In genomic region chr13:98366469-98367275, GRCm38 (mm10) we compare ENCODE assay signal across 12 mouse cellular contexts. TPM values are rescaled to one million over a fixed set of nuclear protein-coding genes. Genes with fewer than 3 reads are reported as not detected.
DNase-seq lines count a peak whose midpoint lies in the region; ATAC-seq and TF ChIP-seq lines count a peak whose summit lies in the region.
"Had no signal": no experiment of that assay in that cellular context is flagged by ENCODE, and none has a peak within 500 bp of the region (broad histone marks: within the 10 kb centered on the region; RNA-seq: fewer than 3 reads in every experiment).

No protein-coding gene starts in this region.

- no peak for DNase-seq in heart, postnatal 4 days
- no peak for DNase-seq in midbrain, postnatal 0 days (ENCODE audit: low spot score)
- DNase-seq in frontal cortex, adult 2 months (ENCODE audit: extremely low spot score in 1 of 2, low spot score in 1 of 2): no peak
- DNase-seq in layer of hippocampus, adult 18-20 months (ENCODE audit: low spot score in 2 of 2): no peak
- no peak for DNase-seq in spleen, adult 12 weeks (ENCODE audit: low spot score)
- DNase-seq: thymus, adult 18-20 months had no signal

- peaks cover 7% of the 10 kb centered on the region; the same call in 1 of the 2 replicates for H3K4me1 ChIP-seq in heart, embryonic 16.5 days (ENCODE audit: control insufficient read depth, insufficient read depth, low read length)
- no peaks in the 10 kb centered on the region for H3K4me1 ChIP-seq in cortical plate, adult 2 months (ENCODE audit: control insufficient read depth, insufficient read depth, low read length)
- peaks cover 9% of the 10 kb centered on the region for H3K4me1 ChIP-seq in hindbrain, embryonic 13.5 days (replicated peaks)
- H3K4me1 ChIP-seq in midbrain, postnatal 0 days (ENCODE audit: insufficient read depth, low read length): peaks cover 3% of the 10 kb centered on the region; the same call in 1 of the 2 replicates

- peak overlapping the region; percentile 28 for H3K4me3 ChIP-seq in heart, embryonic 16.5 days (ENCODE audit: low read length)
- no peak overlapping the region for H3K4me3 ChIP-seq in cortical plate, adult 2 months (ENCODE audit: insufficient read depth, low read length)
- H3K4me3 ChIP-seq in hindbrain, embryonic 13.5 days: peak overlapping the region; percentile 14
- peak overlapping the region; percentile 8; the same call in 1 of the 2 replicates for H3K4me3 ChIP-seq in midbrain, postnatal 0 days (ENCODE audit: low read depth, low read length)

- H3K9ac ChIP-seq in heart, embryonic 16.5 days (ENCODE audit: low read length): no peak overlapping the region
- H3K9ac ChIP-seq in hindbrain, embryonic 13.5 days: no peak overlapping the region
- no peak overlapping the region for H3K9ac ChIP-seq in midbrain, postnatal 0 days (replicated peaks; ENCODE audit: low read length, poor library complexity, severe bottlenecking)

- no peak for ATAC-seq in heart, embryonic 16.5 days (replicated peaks; ENCODE audit: extremely low read depth, insufficient read depth, low FRiP score)
- ATAC-seq in hindbrain, embryonic 13.5 days (ENCODE audit: low FRiP score): no peak
- ATAC-seq in midbrain, postnatal 0 days (ENCODE audit: low FRiP score): no peak

- no peaks in the 10 kb centered on the region for H3K36me3 ChIP-seq in heart, embryonic 16.5 days (ENCODE audit: control insufficient read depth, insufficient read depth)
- H3K36me3 ChIP-seq in hindbrain, embryonic 13.5 days: no peaks in the 10 kb centered on the region
- H3K36me3 ChIP-seq in midbrain, postnatal 0 days (ENCODE audit: insufficient read depth, low read length): no peaks in the 10 kb centered on the region

- TF ChIP-seq CTCF in cortical plate, adult 2 months (IDR thresholded peaks at IDR 0.05; ENCODE audit: extremely low read depth, insufficient read depth, low read length): no peak
- TF ChIP-seq CTCF in midbrain, postnatal 0 days (IDR thresholded peaks at IDR 0.05): no peak

- no peaks in the 10 kb centered on the region for H3K9me3 ChIP-seq in heart, embryonic 16.5 days (replicated peaks; ENCODE audit: control insufficient read depth, low read length)
- H3K9me3 ChIP-seq in hindbrain, embryonic 13.5 days: no peaks in the 10 kb centered on the region
- no peaks in the 10 kb centered on the region for H3K9me3 ChIP-seq in midbrain, postnatal 0 days (ENCODE audit: low read length)

- no peak for TF ChIP-seq POLR2A in cortical plate, adult 2 months (IDR thresholded peaks at IDR 0.05; ENCODE audit: extremely low read depth, insufficient read depth, low read length)

- H3K27ac ChIP-seq in heart, embryonic 16.5 days (ENCODE audit: low read length): no peak overlapping the region
- peak overlapping the region; percentile 65; the same call in 1 of the 2 replicates for H3K27ac ChIP-seq in cortical plate, adult 2 months (ENCODE audit: insufficient read depth, low read length)
- no peak overlapping the region for H3K27ac ChIP-seq in hindbrain, embryonic 13.5 days
- no peak overlapping the region for H3K27ac ChIP-seq in midbrain, postnatal 0 days (ENCODE audit: low read depth, low read length)

- 3% methylated on average over 40 of the region's 43 CpGs for WGBS in heart, embryonic 16.5 days
- under 1% methylated on average over 41 of the region's 43 CpGs for WGBS in hindbrain, embryonic 13.5 days
- 2% methylated on average over 43 of the region's 43 CpGs for WGBS in midbrain, postnatal 0 days

- peak overlapping the region; percentile 43 for H3K4me2 ChIP-seq in heart, embryonic 16.5 days (ENCODE audit: low read depth, low read length)
- H3K4me2 ChIP-seq in hindbrain, embryonic 13.5 days: peak overlapping the region; percentile 38
- peak overlapping the region; percentile 34 for H3K4me2 ChIP-seq in midbrain, postnatal 0 days (ENCODE audit: low read depth, low read length, poor library complexity, severe bottlenecking)

- H3K27me3 ChIP-seq in heart, embryonic 16.5 days (ENCODE audit: control insufficient read depth, insufficient read depth, low read length): peaks cover 77% of the 10 kb centered on the region
- peaks cover 93% of the 10 kb centered on the region for H3K27me3 ChIP-seq in hindbrain, embryonic 13.5 days
- peaks cover 79% of the 10 kb centered on the region for H3K27me3 ChIP-seq in midbrain, postnatal 0 days (ENCODE audit: insufficient read depth, low read length)
- H3K27me3 ChIP-seq: CH12.LX had no signal

RNA-seq across cellular contexts. Expression of gene Foxd1, which starts 12.6 kb away (rescaled TPM):
- polyA plus RNA-seq in heart, embryonic 16.5 days (2015; fragmentation: Nextera tagmentation; extraction: Ambion mirVana): not detected in 2 replicates
- total RNA-seq in heart, postnatal 4 days (2021): under 1 TPM; 0.14 to 0.24 TPM
- 0.59 and 1.0 TPM in 2 replicates for polyA plus RNA-seq in cortical plate, adult 2 months (2012; rRNA removed)
- polyA plus RNA-seq in hindbrain, embryonic 13.5 days (2015; fragmentation: Nextera tagmentation; extraction: Ambion mirVana): 0.79 and 1.1 TPM in 2 replicates
- 2.4 and 2.5 TPM in 2 replicates for total RNA-seq in midbrain, postnatal 0 days (2014; rRNA removed)
- polyA plus RNA-seq in midbrain, postnatal 0 days (2015; fragmentation: Nextera tagmentation; extraction: Ambion mirVana): 0.59 and 0.74 TPM in 2 replicates
- 0.84 and 1.2 TPM in 2 replicates for polyA plus RNA-seq in frontal cortex, adult 2 months (2012; rRNA removed)
- total RNA-seq in layer of hippocampus, adult 18-20 months (2021): 1 to 10 TPM in 1 of 2 experiments, under 1 TPM in 1; 0.68 to 1.1 TPM
- total RNA-seq: CH12.LX; hematopoietic stem cell, adult 5-6 weeks; megakaryocyte-erythroid progenitor cell, adult 5-6 weeks had no signal

RNA-seq across cellular contexts. Expression of gene Btf3, which starts 49.9 kb away (rescaled TPM):
- polyA plus RNA-seq in heart, embryonic 16.5 days (2015; fragmentation: Nextera tagmentation; extraction: Ambion mirVana): 361 and 369 TPM in 2 replicates
- 100 to 1,000 TPM; 291 to 301 TPM for total RNA-seq in heart, postnatal 4 days (2021)
- 283 and 307 TPM in 2 replicates for polyA plus RNA-seq in cortical plate, adult 2 months (2012; rRNA removed)
- 585 and 615 TPM in 2 replicates for polyA plus RNA-seq in hindbrain, embryonic 13.5 days (2015; fragmentation: Nextera tagmentation; extraction: Ambion mirVana)
- 269 and 303 TPM in 2 replicates for total RNA-seq in midbrain, postnatal 0 days (2014; rRNA removed)
- polyA plus RNA-seq in midbrain, postnatal 0 days (2015; fragmentation: Nextera tagmentation; extraction: Ambion mirVana): 441 and 472 TPM in 2 replicates
- polyA plus RNA-seq in frontal cortex, adult 2 months (2012; rRNA removed): 302 and 345 TPM in 2 replicates
- 100 to 1,000 TPM; 198 to 207 TPM for total RNA-seq in layer of hippocampus, adult 18-20 months (2021)
